Mouse (Mus musculus): ENCODE data around the gene Afg3l1. TPM values are rescaled to one million over a fixed set of nuclear protein-coding genes. Genes with fewer than 3 reads are reported as not detected.

Gene Afg3l1
- polyA plus RNA-seq, 1 experiment = 16.6 TPM

DNA sequence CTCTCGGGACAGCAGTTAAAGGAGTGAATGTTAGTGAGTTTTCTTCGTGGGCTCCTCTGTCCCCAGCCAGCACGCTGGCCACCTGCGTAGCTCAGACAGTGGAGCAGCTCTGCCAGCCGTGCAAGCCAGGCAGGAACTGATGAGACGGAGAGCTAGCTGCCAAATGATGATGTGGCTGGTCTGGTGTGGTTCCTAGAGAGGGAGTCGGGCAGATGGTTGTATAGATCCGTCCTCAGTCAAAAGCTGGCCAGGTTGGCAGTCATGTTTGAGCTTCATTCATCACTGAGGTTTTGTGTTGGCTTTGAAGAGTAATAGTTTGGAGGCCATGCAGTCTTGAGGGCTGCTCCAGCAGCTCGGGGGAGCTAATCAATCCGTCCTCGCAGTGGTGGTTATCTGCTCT, 21.3 kb downstream of the Afg3l1 start:
- peaks cover 64% of the 10 kb centered on the region for H3K36me3 ChIP-seq (ENCODE audit: control insufficient read depth, insufficient read depth, low read length)
- H3K27me3 ChIP-seq (ENCODE audit: control insufficient read depth, insufficient read depth, low read length) = no peaks in the 10 kb centered on the region
- no peak overlapping the region for H3K4me3 ChIP-seq (ENCODE audit: low read depth, low read length)
- TF ChIP-seq POLR2A (IDR thresholded peaks at IDR 0.05; ENCODE audit: low read depth, low read length) (no peak), CTCF (IDR thresholded peaks at IDR 0.05; ENCODE audit: extremely low read depth, insufficient read length, insufficient replicate concordance, low read depth, low read length) (no peak)
- no peaks in the 10 kb centered on the region for H3K4me1 ChIP-seq (ENCODE audit: control insufficient read depth, insufficient read depth, insufficient read length, low read length)
- H3K27ac ChIP-seq (ENCODE audit: insufficient read depth, low read depth, low read length) = no peak overlapping the region
- WGBS = 85% methylated on average over 11 of the region's 11 CpGs

DNA sequence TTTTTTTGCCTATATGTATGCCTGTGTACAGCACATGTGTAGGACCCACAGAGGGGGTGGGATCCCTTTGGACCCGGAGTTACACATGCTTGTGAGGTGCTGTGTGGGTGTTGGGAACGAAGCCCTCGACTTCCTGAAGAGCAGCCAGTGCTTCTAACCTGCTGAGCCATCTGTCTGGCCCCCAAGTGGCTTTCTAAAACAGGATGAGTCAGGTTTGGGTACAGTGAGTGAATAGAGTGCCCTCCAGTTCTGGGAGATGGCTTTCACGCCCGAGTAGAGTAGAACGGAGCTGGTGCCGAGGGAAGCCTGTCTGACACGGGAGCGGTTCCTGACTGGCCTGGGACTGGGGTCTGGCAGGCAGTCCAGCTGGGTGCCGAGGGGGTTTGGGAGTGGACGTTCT, 21.9 kb downstream of the Afg3l1 start:
- Histone ChIP-seq H3K36me3 (ENCODE audit: control insufficient read depth, insufficient read depth, low read length) (peaks cover 61% of the 10 kb centered on the region), H3K27me3 (ENCODE audit: control insufficient read depth, insufficient read depth, low read length) (no peaks in the 10 kb centered on the region), H3K4me3 (ENCODE audit: low read depth, low read length) (no peak overlapping the region), H3K27ac (ENCODE audit: insufficient read depth, low read depth, low read length) (no peak overlapping the region), H3K4me1 (ENCODE audit: control insufficient read depth, insufficient read depth, insufficient read length, low read length) (no peaks in the 10 kb centered on the region)
- no peak for TF ChIP-seq CTCF (IDR thresholded peaks at IDR 0.05; ENCODE audit: extremely low read depth, insufficient read length, insufficient replicate concordance, low read depth, low read length)
- no peak for TF ChIP-seq POLR2A (IDR thresholded peaks at IDR 0.05; ENCODE audit: low read depth, low read length)
- WGBS = 92% methylated on average over 11 of the region's 11 CpGs

DNA sequence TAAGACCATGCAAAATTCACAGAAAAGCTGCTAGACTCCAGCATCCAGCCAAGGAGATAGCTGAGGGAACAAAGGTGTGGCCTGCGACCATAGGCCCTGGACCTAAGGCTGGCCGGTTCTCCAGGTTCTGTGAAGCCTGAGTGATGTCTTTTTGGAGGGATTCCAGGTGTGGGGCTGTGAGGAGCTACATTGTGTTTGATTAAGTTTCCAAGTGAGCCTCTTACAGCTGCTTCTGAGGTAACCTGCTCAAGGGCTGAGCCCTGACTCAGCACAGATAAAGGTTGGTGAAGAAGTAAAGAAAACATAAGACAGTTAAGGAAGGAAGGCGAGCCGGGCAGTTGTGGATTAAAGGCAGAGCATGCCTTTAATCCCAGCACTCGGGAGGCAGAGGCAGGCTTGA, 24.5 kb downstream of the Afg3l1 start:
- no peaks in the 10 kb centered on the region; the same call in 1 of the 2 replicates for H3K4me1 ChIP-seq (ENCODE audit: control insufficient read depth, insufficient read depth, insufficient read length, low read length)
- 83% methylated on average over 5 of the region's 5 CpGs for WGBS
- H3K36me3 ChIP-seq (ENCODE audit: control insufficient read depth, insufficient read depth, low read length) = peaks cover 45% of the 10 kb centered on the region
- no peak for TF ChIP-seq POLR2A (IDR thresholded peaks at IDR 0.05; ENCODE audit: low read depth, low read length)
- no peak for TF ChIP-seq CTCF (IDR thresholded peaks at IDR 0.05; ENCODE audit: extremely low read depth, insufficient read length, insufficient replicate concordance, low read depth, low read length)
- no peak overlapping the region for H3K27ac ChIP-seq (ENCODE audit: insufficient read depth, low read depth, low read length)
- no peak overlapping the region for H3K4me3 ChIP-seq (ENCODE audit: low read depth, low read length)
- no peaks in the 10 kb centered on the region for H3K27me3 ChIP-seq (ENCODE audit: control insufficient read depth, insufficient read depth, low read length)

DNA sequence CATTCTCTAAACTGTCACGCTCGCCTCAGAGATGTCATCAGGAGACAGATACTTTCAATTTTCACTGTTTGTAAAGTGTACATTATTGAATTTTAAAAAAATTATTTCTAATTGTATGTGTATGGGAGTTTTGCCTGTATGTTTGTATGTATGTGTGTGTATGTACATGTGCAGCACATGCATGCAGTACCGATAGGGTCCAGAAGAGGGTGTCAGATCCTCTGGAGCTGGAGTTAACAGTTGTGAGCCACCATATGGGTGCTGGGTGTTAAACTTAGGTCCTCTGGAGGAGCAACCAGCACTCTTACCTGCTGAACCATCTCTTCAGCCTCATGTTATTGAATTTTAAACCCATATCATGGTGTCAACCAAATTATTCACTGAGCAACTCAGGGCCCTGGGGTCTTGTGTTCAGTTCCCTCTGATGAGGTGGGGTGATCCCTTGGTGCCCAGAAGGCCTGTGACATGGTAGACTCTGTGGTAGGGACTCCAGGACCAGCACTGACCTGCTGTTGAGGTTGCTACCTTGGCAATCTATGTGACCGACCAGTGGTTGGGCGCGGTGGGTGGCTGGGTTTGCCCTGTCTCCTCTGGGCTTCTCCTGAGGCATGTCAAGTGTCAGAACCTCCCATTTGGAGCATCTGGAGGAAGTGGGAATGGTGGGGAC, 26.2 kb downstream of the Afg3l1 start:
- Histone ChIP-seq H3K4me3 (ENCODE audit: low read depth, low read length) (no peak overlapping the region), H3K4me1 (ENCODE audit: control insufficient read depth, insufficient read depth, insufficient read length, low read length) (no peaks in the 10 kb centered on the region; the same call in 1 of the 2 replicates), H3K27ac (ENCODE audit: insufficient read depth, low read depth, low read length) (no peak overlapping the region), H3K27me3 (ENCODE audit: control insufficient read depth, insufficient read depth, low read length) (no peaks in the 10 kb centered on the region), H3K36me3 (ENCODE audit: control insufficient read depth, insufficient read depth, low read length) (peaks cover 38% of the 10 kb centered on the region)
- TF ChIP-seq CTCF (IDR thresholded peaks at IDR 0.05; ENCODE audit: extremely low read depth, insufficient read length, insufficient replicate concordance, low read depth, low read length) (no peak), POLR2A (IDR thresholded peaks at IDR 0.05; ENCODE audit: low read depth, low read length) (no peak)
- WGBS = 96% methylated on average over 6 of the region's 6 CpGs

DNA sequence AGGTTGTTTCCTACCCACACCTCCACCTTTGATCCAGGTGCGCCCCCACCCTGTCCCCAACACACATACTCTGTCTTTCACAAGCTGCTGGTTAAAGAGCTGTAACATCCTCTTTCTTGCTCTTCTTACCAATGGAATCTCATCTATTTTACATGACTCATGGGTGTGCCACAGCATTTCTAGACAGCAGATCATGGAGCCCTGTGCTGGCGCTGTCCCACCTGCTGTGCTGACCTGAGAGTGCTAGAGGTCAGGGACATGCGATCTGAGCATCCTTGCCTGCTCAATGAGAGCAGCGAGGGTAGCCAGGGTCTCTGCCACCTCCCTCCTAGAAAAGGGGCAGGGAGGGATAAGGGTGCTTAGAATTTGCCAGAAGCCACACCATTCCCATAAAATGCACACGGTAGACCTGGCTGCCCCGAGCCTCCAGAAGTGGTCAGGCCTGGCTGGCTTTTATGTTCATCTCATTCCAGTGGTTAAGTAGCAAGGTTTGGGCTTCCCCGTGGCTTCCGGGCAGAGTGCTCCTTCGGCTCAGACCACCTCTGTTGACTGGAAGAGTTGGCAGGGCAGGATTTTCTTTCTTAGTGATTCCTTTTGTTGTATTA, 27.0 kb downstream of the Afg3l1 start:
- Histone ChIP-seq H3K4me3 (ENCODE audit: low read depth, low read length) (no peak overlapping the region), H3K27me3 (ENCODE audit: control insufficient read depth, insufficient read depth, low read length) (no peaks in the 10 kb centered on the region), H3K27ac (ENCODE audit: insufficient read depth, low read depth, low read length) (no peak overlapping the region), H3K4me1 (ENCODE audit: control insufficient read depth, insufficient read depth, insufficient read length, low read length) (no peaks in the 10 kb centered on the region; the same call in 1 of the 2 replicates), H3K36me3 (ENCODE audit: control insufficient read depth, insufficient read depth, low read length) (peaks cover 35% of the 10 kb centered on the region)
- no peak for TF ChIP-seq CTCF (IDR thresholded peaks at IDR 0.05; ENCODE audit: extremely low read depth, insufficient read length, insufficient replicate concordance, low read depth, low read length)
- no peak for TF ChIP-seq POLR2A (IDR thresholded peaks at IDR 0.05; ENCODE audit: low read depth, low read length)
- 92% methylated on average over 9 of the region's 9 CpGs for WGBS

DNA sequence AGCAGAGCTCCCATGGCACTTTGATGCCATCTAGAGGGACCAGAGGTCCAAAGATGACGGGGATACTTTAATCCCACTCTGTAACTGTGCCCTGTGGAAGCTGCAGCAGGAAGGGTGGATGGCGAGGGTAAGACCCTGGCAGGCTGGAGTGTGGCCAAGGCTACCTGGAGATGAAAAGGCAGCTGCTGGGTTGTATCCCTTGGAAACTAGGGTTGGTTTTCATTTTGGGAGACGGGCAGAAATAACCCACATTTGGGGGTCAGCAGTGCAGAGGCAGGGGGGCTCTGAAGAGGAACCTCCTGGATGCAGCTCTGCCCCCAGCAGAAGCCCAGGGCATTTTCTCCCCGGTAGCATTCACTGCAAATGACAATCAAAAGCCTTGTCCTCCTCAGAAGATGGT, 27.6 kb downstream of the Afg3l1 start:
- Histone ChIP-seq H3K4me1 (ENCODE audit: control insufficient read depth, insufficient read depth, insufficient read length, low read length) (no peaks in the 10 kb centered on the region; the same call in 1 of the 2 replicates), H3K27me3 (ENCODE audit: control insufficient read depth, insufficient read depth, low read length) (no peaks in the 10 kb centered on the region), H3K4me3 (ENCODE audit: low read depth, low read length) (no peak overlapping the region), H3K27ac (ENCODE audit: insufficient read depth, low read depth, low read length) (no peak overlapping the region), H3K36me3 (ENCODE audit: control insufficient read depth, insufficient read depth, low read length) (peaks cover 31% of the 10 kb centered on the region)
- WGBS = 87% methylated on average over 4 of the region's 4 CpGs
- TF ChIP-seq POLR2A (IDR thresholded peaks at IDR 0.05; ENCODE audit: low read depth, low read length) = no peak
- TF ChIP-seq CTCF (IDR thresholded peaks at IDR 0.05; ENCODE audit: extremely low read depth, insufficient read length, insufficient replicate concordance, low read depth, low read length) = no peak

DNA sequence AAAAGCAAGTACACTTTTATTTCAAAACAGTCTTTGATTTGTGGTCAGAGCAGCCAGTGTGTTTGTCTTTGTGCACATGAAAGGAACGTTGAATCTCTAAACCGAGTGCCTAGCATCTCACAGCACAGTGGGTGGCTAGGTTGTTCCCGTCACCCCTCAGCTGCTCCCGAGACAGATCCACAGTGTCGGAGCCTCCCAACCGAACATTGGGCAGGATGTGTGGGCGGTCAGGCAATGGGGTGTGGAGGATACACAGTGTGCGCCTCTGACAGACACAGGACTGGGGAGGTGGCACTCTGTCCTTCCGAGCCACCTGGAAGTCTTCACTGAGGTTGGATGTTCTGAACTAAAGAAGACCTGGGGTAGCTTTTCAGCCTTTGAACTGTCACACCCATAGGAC, 28.0 kb downstream of the Afg3l1 start:
- 86% methylated on average over 9 of the region's 9 CpGs for WGBS
- no peak overlapping the region for H3K27ac ChIP-seq (ENCODE audit: insufficient read depth, low read depth, low read length)
- H3K36me3 ChIP-seq (ENCODE audit: control insufficient read depth, insufficient read depth, low read length) = peaks cover 31% of the 10 kb centered on the region
- no peak overlapping the region for H3K4me3 ChIP-seq (ENCODE audit: low read depth, low read length)
- TF ChIP-seq POLR2A (IDR thresholded peaks at IDR 0.05; ENCODE audit: low read depth, low read length) (no peak), CTCF (IDR thresholded peaks at IDR 0.05; ENCODE audit: extremely low read depth, insufficient read length, insufficient replicate concordance, low read depth, low read length) (no peak)
- no peaks in the 10 kb centered on the region for H3K27me3 ChIP-seq (ENCODE audit: control insufficient read depth, insufficient read depth, low read length)
- no peaks in the 10 kb centered on the region; the same call in 1 of the 2 replicates for H3K4me1 ChIP-seq (ENCODE audit: control insufficient read depth, insufficient read depth, insufficient read length, low read length)
